Mouse (Mus musculus): ENCODE data around the gene Psmg4. TPM values are rescaled to one million over a fixed set of nuclear protein-coding genes. Genes with fewer than 3 reads are reported as not detected.

The Psmg4 gene
- polyA plus RNA-seq (2012; rRNA removed) = 33.7 and 45.0 TPM in 2 replicates
- 39.0 and 41.1 TPM in 2 replicates for polyA plus RNA-seq (2014; fragmentation: Nextera tagmentation; extraction: Ambion mirVana)

DNA sequence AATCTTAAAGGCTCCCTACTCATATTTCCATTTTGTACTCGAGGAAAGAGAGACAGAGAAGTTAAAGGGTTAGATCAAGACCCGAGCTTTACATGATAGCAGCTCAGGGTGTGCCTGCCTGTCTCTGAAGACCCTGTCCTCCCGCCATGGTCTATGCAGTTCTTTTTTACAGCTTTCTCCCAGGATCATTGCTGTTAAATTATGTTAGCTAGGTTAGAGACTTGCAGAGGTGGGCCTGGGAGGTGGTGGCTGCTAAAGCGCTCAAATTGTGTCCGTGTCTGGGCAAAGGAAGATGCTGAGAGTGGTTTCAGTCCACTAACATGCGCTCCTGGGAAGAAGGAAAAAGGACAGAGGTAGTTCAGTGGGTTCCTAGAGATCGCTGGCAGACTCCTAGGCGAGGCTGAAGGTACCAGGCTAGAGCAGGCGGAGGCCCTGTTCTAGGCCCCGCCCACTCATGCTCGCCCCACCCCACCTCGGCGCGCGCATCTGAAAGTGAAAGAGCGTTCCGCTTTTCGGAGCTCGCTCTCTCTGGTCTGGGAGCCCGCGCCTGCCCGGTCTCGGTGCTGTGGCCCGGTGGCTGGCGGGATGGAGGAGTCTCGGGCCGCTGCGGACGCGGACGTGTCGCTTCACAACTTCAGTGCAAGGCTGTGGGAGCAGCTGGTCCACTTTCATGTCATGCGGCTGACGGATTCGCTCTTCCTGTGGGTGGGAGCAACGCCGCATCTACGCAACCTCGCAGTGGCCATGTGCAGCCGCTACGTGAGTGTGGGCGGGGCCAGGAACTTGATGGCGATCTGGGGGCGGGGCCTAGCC is at the start of gene Psmg4:
Psmg4 (plus strand) TSS at position 474 of the 813 bp plus-strand sequence.
- Histone ChIP-seq H3K27ac (peak within 1 kb of the TSS; percentile 51), H3K36me3 (replicated peaks; ENCODE audit: control insufficient read depth, insufficient read depth, low read depth) (no peaks in the 10 kb centered on the region), H3K9me3 (ENCODE audit: control insufficient read depth, low read length) (no peaks in the 10 kb centered on the region), H3K4me3 (ENCODE audit: insufficient read depth in 1 of 2, low read depth in 2 of 2, low read length in 2 of 2) (peak within 1 kb of the TSS; percentile 76 to 77), H3K9ac (replicated peaks) (peak within 1 kb of the TSS; percentile 76), H3K4me2 (ENCODE audit: low read depth) (peak within 1 kb of the TSS; percentile 70), H3K4me1 (replicated peaks; ENCODE audit: control insufficient read depth in 2 of 2, insufficient read depth in 2 of 2, low read length in 1 of 2) (peaks cover 10 to 14% of the 10 kb centered on the region in 2 experiments), H3K27me3 (ENCODE audit: control insufficient read depth, insufficient read depth, low read length) (no peaks in the 10 kb centered on the region)
- 3% methylated on average over 44 of the region's 44 CpGs for WGBS (ENCODE audit: insufficient replicate concordance)
- ATAC-seq (ENCODE audit: insufficient read depth) (peak; percentile 97), DNase-seq (ENCODE audit: low read depth in 3 of 3, low spot score in 3 of 3) (peak; percentile 76 to 84 (median 76))
- TF ChIP-seq EP300 (IDR thresholded peaks at IDR 0.05; ENCODE audit: low read depth) (no peak), CTCF (IDR thresholded peaks at IDR 0.05; ENCODE audit: low read depth) (no peak)

DNA sequence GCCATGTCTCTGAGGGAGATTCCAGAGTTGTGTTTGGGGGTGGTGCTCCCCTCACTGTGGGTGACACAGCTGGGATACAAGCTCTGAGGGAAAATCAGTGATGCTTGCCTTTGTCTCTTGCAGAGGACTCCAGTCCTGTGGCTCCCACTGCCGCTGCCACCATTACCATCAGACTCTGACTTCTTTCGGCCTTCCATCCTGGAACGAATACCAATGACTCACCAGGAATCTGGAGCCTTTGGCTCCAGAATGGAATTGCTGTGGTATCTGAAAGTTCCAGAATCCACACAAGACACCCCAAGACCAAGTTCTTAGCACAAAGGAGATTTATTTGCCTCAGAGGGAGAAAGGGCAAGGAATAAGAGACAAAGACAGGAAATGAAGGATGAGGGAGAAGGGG is 49.7 kb upstream of the Psmg4 start:
- no peaks in the 10 kb centered on the region for H3K9me3 ChIP-seq (ENCODE audit: control insufficient read depth, low read length)
- 78% methylated on average over 3 of the region's 3 CpGs for WGBS (ENCODE audit: insufficient replicate concordance)
- no peak for ATAC-seq (ENCODE audit: insufficient read depth)
- no peak overlapping the region for H3K27ac ChIP-seq
- H3K36me3 ChIP-seq (replicated peaks; ENCODE audit: control insufficient read depth, insufficient read depth, low read depth) = no peaks in the 10 kb centered on the region
- TF ChIP-seq CTCF (IDR thresholded peaks at IDR 0.05; ENCODE audit: low read depth) (no peak), EP300 (IDR thresholded peaks at IDR 0.05; ENCODE audit: low read depth) (no peak)
- H3K4me1 ChIP-seq (replicated peaks; ENCODE audit: control insufficient read depth in 2 of 2, insufficient read depth in 2 of 2, low read length in 1 of 2) = peaks cover 3 to 14% of the 10 kb centered on the region in 2 experiments
- DNase-seq (ENCODE audit: low read depth in 3 of 3, low spot score in 3 of 3) = no peak
- H3K4me3 ChIP-seq (ENCODE audit: insufficient read depth in 1 of 2, low read depth in 2 of 2, low read length in 2 of 2) = no peak overlapping the region
- H3K27me3 ChIP-seq (ENCODE audit: control insufficient read depth, insufficient read depth, low read length) = no peaks in the 10 kb centered on the region
- H3K4me2 ChIP-seq (ENCODE audit: low read depth) = no peak overlapping the region
- no peak overlapping the region for H3K9ac ChIP-seq (replicated peaks)

DNA sequence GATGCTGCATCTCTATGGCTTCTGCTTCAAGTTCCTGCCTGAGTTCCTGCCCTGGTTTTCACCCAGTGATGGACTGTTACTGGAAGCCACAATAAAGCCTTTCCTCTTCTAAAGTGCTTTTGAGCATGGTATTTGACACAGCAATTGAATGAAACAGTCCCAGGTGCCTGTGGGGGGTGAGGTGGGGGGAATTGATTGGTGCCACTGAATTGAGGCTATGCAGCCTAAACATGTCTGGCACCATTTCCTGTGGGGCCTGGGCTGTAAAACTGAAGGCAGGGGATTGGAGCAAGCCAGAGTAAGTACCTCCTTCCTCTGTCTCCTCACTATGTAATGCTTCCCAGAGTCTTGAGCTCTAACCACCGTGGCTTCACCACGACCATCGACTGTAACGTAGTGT is 48.1 kb upstream of the Psmg4 start:
- H3K27me3 ChIP-seq (ENCODE audit: control insufficient read depth, insufficient read depth, low read length) = no peaks in the 10 kb centered on the region
- no peak overlapping the region for H3K4me2 ChIP-seq (ENCODE audit: low read depth)
- H3K4me1 ChIP-seq (replicated peaks; ENCODE audit: control insufficient read depth in 2 of 2, insufficient read depth in 2 of 2, low read length in 1 of 2) = peaks cover 3 to 24% of the 10 kb centered on the region in 2 experiments
- no peaks in the 10 kb centered on the region for H3K9me3 ChIP-seq (ENCODE audit: control insufficient read depth, low read length)
- H3K4me3 ChIP-seq (ENCODE audit: insufficient read depth in 1 of 2, low read depth in 2 of 2, low read length in 2 of 2) = no peak overlapping the region
- no peak for ATAC-seq (ENCODE audit: insufficient read depth)
- WGBS (ENCODE audit: insufficient replicate concordance) = 43% methylated on average over 4 of the region's 4 CpGs
- no peak for DNase-seq (ENCODE audit: low read depth in 3 of 3, low spot score in 3 of 3)
- H3K9ac ChIP-seq (replicated peaks) = no peak overlapping the region
- TF ChIP-seq CTCF (IDR thresholded peaks at IDR 0.05; ENCODE audit: low read depth) (no peak), EP300 (IDR thresholded peaks at IDR 0.05; ENCODE audit: low read depth) (no peak)
- no peaks in the 10 kb centered on the region for H3K36me3 ChIP-seq (replicated peaks; ENCODE audit: control insufficient read depth, insufficient read depth, low read depth)
- H3K27ac ChIP-seq = no peak overlapping the region

DNA sequence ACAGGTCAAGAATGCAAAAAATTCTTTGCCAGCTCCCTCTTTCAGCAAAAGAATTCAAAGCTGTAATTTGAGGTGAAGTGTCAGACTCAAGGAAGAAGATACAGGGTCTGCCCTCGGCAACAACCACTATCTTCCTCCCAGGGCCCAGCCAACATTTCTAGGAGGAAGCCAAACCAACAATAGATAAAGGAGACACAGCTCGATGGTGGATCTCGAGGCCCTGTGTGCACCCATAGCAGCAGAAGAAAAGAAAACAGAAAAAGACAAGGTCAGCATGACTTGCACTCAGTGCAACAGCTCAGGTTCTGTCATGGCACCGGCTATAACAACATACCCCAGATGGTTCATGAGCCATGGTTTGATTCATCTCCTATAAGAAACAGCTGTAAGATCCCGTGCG is 46.3 kb upstream of the Psmg4 start:
- DNase-seq (ENCODE audit: low read depth in 3 of 3, low spot score in 3 of 3) (no peak), ATAC-seq (ENCODE audit: insufficient read depth) (no peak)
- Histone ChIP-seq H3K4me3 (ENCODE audit: insufficient read depth in 1 of 2, low read depth in 2 of 2, low read length in 2 of 2) (no peak overlapping the region), H3K9ac (replicated peaks) (no peak overlapping the region; the same call in 1 of the 2 replicates), H3K27me3 (ENCODE audit: control insufficient read depth, insufficient read depth, low read length) (no peaks in the 10 kb centered on the region), H3K9me3 (ENCODE audit: control insufficient read depth, low read length) (no peaks in the 10 kb centered on the region), H3K36me3 (replicated peaks; ENCODE audit: control insufficient read depth, insufficient read depth, low read depth) (no peaks in the 10 kb centered on the region), H3K4me2 (ENCODE audit: low read depth) (no peak overlapping the region), H3K4me1 (replicated peaks; ENCODE audit: control insufficient read depth in 2 of 2, insufficient read depth in 2 of 2, low read length in 1 of 2) (peaks cover 3 to 28% of the 10 kb centered on the region in 2 experiments), H3K27ac (no peak overlapping the region)
- 26% methylated on average over 6 of the region's 6 CpGs for WGBS (ENCODE audit: insufficient replicate concordance)
- TF ChIP-seq CTCF (IDR thresholded peaks at IDR 0.05; ENCODE audit: low read depth) = no peak
- no peak for TF ChIP-seq EP300 (IDR thresholded peaks at IDR 0.05; ENCODE audit: low read depth)

DNA sequence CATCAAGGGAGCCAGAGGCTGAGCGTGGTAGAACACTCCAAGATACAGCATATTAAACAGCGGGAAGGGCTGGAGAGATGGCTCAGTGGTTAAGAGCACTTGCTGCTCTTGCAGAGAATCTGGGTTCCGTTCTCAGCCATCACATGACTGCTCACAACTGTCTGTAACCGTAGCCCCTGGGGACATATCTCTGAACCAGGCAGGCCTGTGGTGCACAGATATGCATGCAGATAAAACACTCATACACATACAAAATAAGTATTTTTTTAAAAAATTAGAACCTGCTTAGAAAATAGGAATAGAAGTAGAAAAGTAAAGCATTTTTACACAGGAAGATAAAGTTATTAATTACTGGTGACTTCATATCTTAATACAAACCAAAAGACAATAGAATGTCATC is 43.9 kb upstream of the Psmg4 start:
- no peak overlapping the region for H3K27ac ChIP-seq
- H3K4me1 ChIP-seq (replicated peaks; ENCODE audit: control insufficient read depth in 2 of 2, insufficient read depth in 2 of 2, low read length in 1 of 2) = peaks cover 3 to 28% of the 10 kb centered on the region in 2 experiments
- H3K9ac ChIP-seq (replicated peaks) = no peak overlapping the region
- 17% methylated on average over 4 of the region's 4 CpGs for WGBS (ENCODE audit: insufficient replicate concordance)
- no peak overlapping the region for H3K4me2 ChIP-seq (ENCODE audit: low read depth)
- H3K9me3 ChIP-seq (ENCODE audit: control insufficient read depth, low read length) = no peaks in the 10 kb centered on the region
- no peak overlapping the region for H3K4me3 ChIP-seq (ENCODE audit: insufficient read depth in 1 of 2, low read depth in 2 of 2, low read length in 2 of 2)
- peak in 2 of 3 experiments; percentile 50 to 51 for DNase-seq (ENCODE audit: low read depth in 3 of 3, low spot score in 3 of 3)
- ATAC-seq (ENCODE audit: insufficient read depth) = peak; percentile 80
- H3K36me3 ChIP-seq (replicated peaks; ENCODE audit: control insufficient read depth, insufficient read depth, low read depth) = no peaks in the 10 kb centered on the region
- TF ChIP-seq CTCF (IDR thresholded peaks at IDR 0.05; ENCODE audit: low read depth) (no peak), EP300 (IDR thresholded peaks at IDR 0.05; ENCODE audit: low read depth) (peak; percentile 86)
- no peaks in the 10 kb centered on the region for H3K27me3 ChIP-seq (ENCODE audit: control insufficient read depth, insufficient read depth, low read length)

Measured in liver, embryonic 14.5 days (tissue).